Mouse (Mus musculus) heart, adult 2 months (tissue): ENCODE measurements around the gene Cysrt1. TPM values are rescaled to one million over a fixed set of nuclear protein-coding genes. Genes with fewer than 3 reads are reported as not detected.
A peak's percentile ranks its signal among the peaks of the same experiment; 100 is the strongest.

Experiments used
- DNase-seq, 2 experiments: peaks; one replicate each; pipeline ENCODE4 v3.0.0; 2021
- H3K27ac ChIP-seq: fragments of 200-600 bp; 2 replicates; pipeline ENCODE4 v1.8.1; 2022
- H3K27me3 ChIP-seq: fragments of 200-500 bp; 2 replicates; pipeline ENCODE4 v1.6.1; 2012; ENCODE audit warnings: mild to moderate bottlenecking, low read length, inconsistent platforms, mixed read lengths; ENCODE audit not compliant: control insufficient read depth, insufficient read depth
- H3K36me3 ChIP-seq: fragments of 200-500 bp; 2 replicates; pipeline ENCODE4 v1.6.1; 2012; ENCODE audit warnings: low read length, inconsistent platforms; ENCODE audit not compliant: control insufficient read depth, insufficient read depth
- H3K4me1 ChIP-seq: fragments of 200-500 bp; 2 replicates; pipeline ENCODE4 v1.6.1; 2011; ENCODE audit warnings: low read length; ENCODE audit not compliant: control insufficient read depth, insufficient read depth
- H3K4me3 ChIP-seq: fragments of 200-600 bp; 2 replicates; pipeline ENCODE4 v1.8.1; 2022
- H3K79me2 ChIP-seq: fragments of 200-500 bp; replicated peaks from 2 replicates; pipeline ENCODE4 v1.6.1; 2012; ENCODE audit warnings: mild to moderate bottlenecking, inconsistent platforms, low read length, moderate library complexity, mixed read lengths; ENCODE audit not compliant: control insufficient read depth, insufficient read depth
- H3K9ac ChIP-seq: fragments of 200-500 bp; 2 replicates; pipeline ENCODE4 v1.6.1; 2012; ENCODE audit warnings: low read depth, mild to moderate bottlenecking, control low read depth, inconsistent platforms, low read length, mixed read lengths
- CTCF ChIP-seq: fragments of 200-600 bp; IDR thresholded peaks from 2 replicates; pipeline ENCODE4 v1.8.1; 2022; ENCODE audit warnings: antibody characterized with exemption, mild to moderate bottlenecking, moderate library complexity
- EP300 ChIP-seq: fragments of 200-500 bp; IDR thresholded peaks from 2 replicates; pipeline ENCODE4 v1.6.1; 2011; ENCODE audit warnings: low read depth, low read length, control low read depth; ENCODE audit not compliant: insufficient read depth
- POLR2A ChIP-seq: fragments of 200-500 bp; IDR thresholded peaks from 2 replicates; pipeline ENCODE4 v1.6.1; 2011; ENCODE audit warnings: mild to moderate bottlenecking, low read depth, low read length, control low read depth; ENCODE audit not compliant: insufficient read depth
- WGBS: fragments of 180-500 bp; shearing (Covaris S2); methylation state at CpG from one replicate; pipeline ENCODE4 v1.1.7; 2018; 5-methylcytosine and 5-hydroxymethylcytosine counted together
- intact Hi-C: fragments of 180-260 bp; cut with DNase I; formaldehyde crosslinking; loops from one replicate; pipeline ENCODE4 v1.15.1; 2025
- polyA plus RNA-seq: library from polyadenylated mRNA; depleted of rRNA; stranded (reverse); fragments of >200 nt; gene quantifications from 2 replicates; pipeline ENCODE4 v1.2.3, GENCODE M21; 2012
- total RNA-seq, 2 experiments: library from RNA; stranded (reverse); gene quantifications; 2 replicates each; pipeline ENCODE4 v1.2.3; 2021

The Cysrt1 gene
- total and polyA plus RNA-seq, 3 experiments: not detected

- H3K9ac ChIP-seq: 0 out of 2 replicates have a peak overlapping the region, but pooled peaks have one; percentile 25
- no peak for TF ChIP-seq CTCF
- no peak for TF ChIP-seq EP300
- TF ChIP-seq POLR2A: no peak
- H3K27ac ChIP-seq: no peak overlapping the region; the same call in 1 of the 2 replicates
- 3% methylated on average over 29 of the region's 29 CpGs for WGBS
- peaks cover 2% of the 10 kb centered on the region; the same call in 1 of the 2 replicates for H3K4me1 ChIP-seq
- DNase-seq: peak; percentile 66 to 67
- no peaks in the 10 kb centered on the region for H3K79me2 ChIP-seq
- no peaks in the 10 kb centered on the region for H3K36me3 ChIP-seq
- peak overlapping the region; percentile 36 for H3K4me3 ChIP-seq
- intact Hi-C loops: no loop called here
- peaks cover 5% of the 10 kb centered on the region; the same call in 1 of the 2 replicates for H3K27me3 ChIP-seq
These were observed 1.4 kb downstream of the Cysrt1 start for GRCm38 (mm10) chr2:25240723-25241437.

- peaks cover 2% of the 10 kb centered on the region; the same call in 1 of the 2 replicates for H3K4me1 ChIP-seq
- H3K27me3 ChIP-seq: peaks cover 5% of the 10 kb centered on the region; the same call in 1 of the 2 replicates
- no peak overlapping the region for H3K27ac ChIP-seq
- H3K4me3 ChIP-seq: no peak overlapping the region; the same call in 1 of the 2 replicates
- TF ChIP-seq EP300: no peak
- no peak for TF ChIP-seq CTCF
- no peak for TF ChIP-seq POLR2A
- no peaks in the 10 kb centered on the region for H3K36me3 ChIP-seq
- no peaks in the 10 kb centered on the region for H3K79me2 ChIP-seq
- intact Hi-C loops: no loop called here
- 58% methylated on average over 8 of the region's 8 CpGs for WGBS
- no peak for DNase-seq
- no peak overlapping the region for H3K9ac ChIP-seq
These were observed 1.9 kb downstream of the Cysrt1 start for GRCm38 (mm10) chr2:25240310-25240709.

GRCm38 (mm10) chr2:25239766-25240165 is 2.5 kb downstream of the Cysrt1 start:
- H3K4me3 ChIP-seq: no peak overlapping the region
- 77% methylated on average over 3 of the region's 3 CpGs for WGBS
- no peaks in the 10 kb centered on the region for H3K79me2 ChIP-seq
- TF ChIP-seq CTCF (no peak), EP300 (no peak), POLR2A (no peak)
- peaks cover 2% of the 10 kb centered on the region; the same call in 1 of the 2 replicates for H3K4me1 ChIP-seq
- intact Hi-C loops: no loop called here
- H3K27ac ChIP-seq: no peak overlapping the region
- peak in 1 of 2 experiments; percentile 12 for DNase-seq
- H3K36me3 ChIP-seq: no peaks in the 10 kb centered on the region
- no peak overlapping the region for H3K9ac ChIP-seq
- H3K27me3 ChIP-seq: peaks cover 5% of the 10 kb centered on the region; the same call in 1 of the 2 replicates

- H3K27ac ChIP-seq: no peak overlapping the region
- TF ChIP-seq EP300: no peak
- TF ChIP-seq CTCF: no peak
- no peak for TF ChIP-seq POLR2A
- intact Hi-C loops: no loop called here
- no peak for DNase-seq
- peaks cover 5% of the 10 kb centered on the region; the same call in 1 of the 2 replicates for H3K27me3 ChIP-seq
- H3K36me3 ChIP-seq: no peaks in the 10 kb centered on the region
- peaks cover 2% of the 10 kb centered on the region; the same call in 1 of the 2 replicates for H3K4me1 ChIP-seq
- H3K4me3 ChIP-seq: no peak overlapping the region
- no peaks in the 10 kb centered on the region for H3K79me2 ChIP-seq
- no peak overlapping the region for H3K9ac ChIP-seq
These were observed 4.1 kb downstream of the Cysrt1 start for GRCm38 (mm10) chr2:25238106-25238505.

GRCm38 (mm10) chr2:25237522-25237921 is 4.7 kb downstream of the Cysrt1 start:
- TF ChIP-seq EP300: no peak
- TF ChIP-seq POLR2A: no peak
- TF ChIP-seq CTCF: no peak
- H3K36me3 ChIP-seq: no peaks in the 10 kb centered on the region
- peaks cover 2% of the 10 kb centered on the region; the same call in 1 of the 2 replicates for H3K27me3 ChIP-seq
- no peak overlapping the region for H3K4me3 ChIP-seq
- intact Hi-C loops: no loop called here
- H3K9ac ChIP-seq: no peak overlapping the region
- no peak overlapping the region for H3K27ac ChIP-seq
- H3K79me2 ChIP-seq: no peaks in the 10 kb centered on the region
- WGBS: 58% methylated on average over 4 of the region's 4 CpGs
- DNase-seq: no peak
- H3K4me1 ChIP-seq: peaks cover 2% of the 10 kb centered on the region; the same call in 1 of the 2 replicates

GRCm38 (mm10) chr2:25236614-25237013 is 5.6 kb downstream of the Cysrt1 start, which contains the start of gene Rnf224:
Gene Rnf224 (minus strand): TSS chr2:25236787.
- intact Hi-C loops: no loop called here
- 21% methylated on average over 8 of the region's 8 CpGs for WGBS
- TF ChIP-seq EP300 (no peak), POLR2A (no peak), CTCF (no peak)
- no peak for DNase-seq
- Histone ChIP-seq H3K9ac (no peak within 1 kb of the TSS), H3K36me3 (no peaks in the 10 kb centered on the region), H3K27me3 (no peaks in the 10 kb centered on the region), H3K4me1 (peaks cover 2% of the 10 kb centered on the region; the same call in 1 of the 2 replicates), H3K4me3 (no peak within 1 kb of the TSS), H3K79me2 (no peaks in the 10 kb centered on the region), H3K27ac (no peak within 1 kb of the TSS)
